12 mouse cellular contexts compared by ENCODE assay signal in the genomic region with DNA sequence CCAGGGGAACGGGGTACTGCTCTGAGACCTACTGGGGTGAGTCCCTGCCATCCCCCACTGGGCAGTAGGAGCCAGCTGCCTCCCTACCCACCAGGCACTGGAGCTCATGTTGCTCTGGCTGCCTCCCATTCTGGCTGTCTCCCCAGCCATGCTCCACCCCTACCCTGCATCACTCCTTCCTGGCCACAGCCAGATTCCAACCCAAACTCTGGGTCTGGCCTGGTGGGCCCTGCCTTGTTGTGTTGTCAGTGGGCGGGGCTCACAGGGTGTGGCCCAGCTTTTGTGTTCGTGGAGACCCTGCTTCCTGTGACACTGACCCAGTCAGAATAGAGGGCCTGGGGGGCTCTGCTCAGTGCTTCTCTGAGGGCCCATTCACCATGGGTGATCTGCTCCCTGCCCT. TPM values are rescaled to one million over a fixed set of nuclear protein-coding genes. Genes with fewer than 3 reads are reported as not detected.
A peak's percentile ranks its signal among the peaks of the same experiment; 100 is the strongest.
DNase-seq lines count a peak whose midpoint lies in the region; ATAC-seq lines count a peak whose summit lies in the region.
"Had no signal": no experiment of that assay in that cellular context is flagged by ENCODE, and none has a peak within 500 bp of the region (broad histone marks: within the 10 kb centered on the region; RNA-seq: fewer than 3 reads in every experiment).

No protein-coding gene starts in this region.

- WGBS in heart, embryonic 14.5 days = 61% methylated on average over 3 of the region's 3 CpGs
- WGBS in heart, embryonic 10.5 days = 65% methylated on average over 3 of the region's 3 CpGs
- 77% methylated on average over 3 of the region's 3 CpGs for whole genome bisulfite sequencing in midbrain, embryonic 15.5 days

- 0 out of 2 replicates have a peak, but pooled peaks have one; percentile 29 for ATAC-seq in heart, embryonic 14.5 days (ENCODE audit: insufficient number of reproducible peaks, insufficient read depth, low FRiP score, low read depth)
- ATAC-seq in midbrain, embryonic 15.5 days (replicated peaks) = no peak
- ATAC-seq: hindbrain, embryonic 16.5 days had no signal

- no peaks in the 10 kb centered on the region for H3K27me3 ChIP-seq in heart, embryonic 14.5 days (ENCODE audit: control insufficient read depth, insufficient read depth, low read length)
- no peaks in the 10 kb centered on the region for H3K27me3 ChIP-seq in heart, embryonic 10.5 days (ENCODE audit: insufficient read depth, poor library complexity, severe bottlenecking)
- H3K27me3 ChIP-seq in midbrain, embryonic 15.5 days (replicated peaks) = no peaks in the 10 kb centered on the region

- H3K9ac ChIP-seq in heart, embryonic 14.5 days (ENCODE audit: low read length) = no peak overlapping the region
- no peak overlapping the region for H3K9ac ChIP-seq in midbrain, embryonic 15.5 days

- H3K36me3 ChIP-seq in heart, embryonic 14.5 days (ENCODE audit: control insufficient read depth, insufficient read depth, low read length) = peaks cover 90% of the 10 kb centered on the region
- peaks cover 95% of the 10 kb centered on the region for H3K36me3 ChIP-seq in heart, embryonic 10.5 days
- peaks cover 56% of the 10 kb centered on the region for H3K36me3 ChIP-seq in midbrain, embryonic 15.5 days (replicated peaks)

- intact Hi-C loops in heart, postnatal 10 days (cut with DNase I) = no loop called here

- H3K4me1 ChIP-seq in heart, embryonic 14.5 days (ENCODE audit: control insufficient read depth in 2 of 2, insufficient read depth in 2 of 2, low read length in 2 of 2) = peaks cover 3 to 23% of the 10 kb centered on the region in 2 experiments
- peaks cover 33% of the 10 kb centered on the region for H3K4me1 ChIP-seq in heart, embryonic 10.5 days
- peaks cover 25% of the 10 kb centered on the region for H3K4me1 ChIP-seq in midbrain, embryonic 15.5 days

- H3K27ac ChIP-seq in heart, embryonic 14.5 days (replicated peaks in 1 of 2; ENCODE audit: control insufficient read depth in 1 of 2, insufficient read depth in 1 of 2, low read depth in 2 of 2, low read length in 2 of 2) = no peak overlapping the region
- no peak overlapping the region for H3K27ac ChIP-seq in heart, embryonic 10.5 days
- no peak overlapping the region for H3K27ac ChIP-seq in midbrain, embryonic 15.5 days

- DNase-seq in adrenal gland, postnatal 14 days = peak; percentile 32
- DNase-seq in adrenal gland, adult 2 months = no peak
- DNase-seq in heart, embryonic 10.5 days (ENCODE audit: low spot score) = no peak
- peak; percentile 87 for DNase-seq in ES-CJ7 (ENCODE audit: low read depth, low spot score)
- DNase-seq in heart, postnatal 10 days = peak; percentile 60 to 69
- DNase-seq in left cerebral cortex, adult 18-20 months (ENCODE audit: low spot score in 2 of 2) = no peak

- no peaks in the 10 kb centered on the region for H3K9me3 ChIP-seq in heart, embryonic 14.5 days (ENCODE audit: control insufficient read depth, low read length)
- no peaks in the 10 kb centered on the region for H3K9me3 ChIP-seq in heart, embryonic 10.5 days
- H3K9me3 ChIP-seq in midbrain, embryonic 15.5 days = no peaks in the 10 kb centered on the region

- no peak overlapping the region for H3K4me3 ChIP-seq in heart, embryonic 14.5 days (ENCODE audit: control insufficient read depth in 1 of 2, insufficient read depth in 1 of 2, low read depth in 1 of 2, low read length in 2 of 2)
- H3K4me3 ChIP-seq in heart, embryonic 10.5 days = no peak overlapping the region
- no peak overlapping the region for H3K4me3 ChIP-seq in midbrain, embryonic 15.5 days

- H3K4me2 ChIP-seq in heart, embryonic 14.5 days (ENCODE audit: low read length) = no peak overlapping the region
- no peak overlapping the region for H3K4me2 ChIP-seq in midbrain, embryonic 15.5 days
- H3K4me2 ChIP-seq: midbrain, embryonic 11.5 days had no signal

RNA-seq across cellular contexts. Expression of a gene that starts 10.1 kb away (rescaled TPM):
- total RNA-seq in adrenal gland, postnatal 14 days (2021) = 49.5 and 53.0 TPM in 2 replicates
- 10 to 100 TPM; 42.1 to 48.8 TPM for total RNA-seq in adrenal gland, adult 2 months (2021)
- 69.5 and 72.1 TPM in 2 replicates for polyA plus RNA-seq in adrenal gland, adult 2 months (2012; rRNA removed)
- 13.6 and 15.2 TPM in 2 replicates for polyA plus RNA-seq in heart, embryonic 14.5 days (2014; fragmentation: Nextera tagmentation; extraction: Ambion mirVana)
- 9.0 and 11.9 TPM in 2 replicates for polyA plus RNA-seq in heart, embryonic 10.5 days (2016; fragmentation: Nextera tagmentation; extraction: Ambion mirVana)
- total RNA-seq in heart, postnatal 10 days (2021) = 10 to 100 TPM; 64.5 to 65.1 TPM
- 17.9 and 19.0 TPM in 2 replicates for polyA plus RNA-seq in midbrain, embryonic 15.5 days (2015; fragmentation: Nextera tagmentation; extraction: Ambion mirVana)
- total RNA-seq in left cerebral cortex, adult 18-20 months (2021) = 100 to 1,000 TPM; 282 to 319 TPM

RNA-seq across cellular contexts. Expression of a gene that starts 11.4 kb away (rescaled TPM):
- total RNA-seq in adrenal gland, postnatal 14 days (2021) = 24.3 and 26.9 TPM in 2 replicates
- total RNA-seq in adrenal gland, adult 2 months (2021) = 10 to 100 TPM; 12.1 to 29.9 TPM
- polyA plus RNA-seq in adrenal gland, adult 2 months (2012; rRNA removed) = 28.7 and 38.9 TPM in 2 replicates
- 1.6 and 1.8 TPM in 2 replicates for polyA plus RNA-seq in heart, embryonic 14.5 days (2014; fragmentation: Nextera tagmentation; extraction: Ambion mirVana)
- polyA plus RNA-seq in heart, embryonic 10.5 days (2016; fragmentation: Nextera tagmentation; extraction: Ambion mirVana) = 1.6 and 1.9 TPM in 2 replicates
- 1 to 10 TPM; 1.7 to 4.5 TPM for total RNA-seq in heart, postnatal 10 days (2021)
- 2.2 and 2.6 TPM in 2 replicates for polyA plus RNA-seq in midbrain, embryonic 15.5 days (2015; fragmentation: Nextera tagmentation; extraction: Ambion mirVana)
- 1 to 10 TPM in 1 of 2 experiments, under 1 TPM in 1; 0.77 to 1.3 TPM for total RNA-seq in left cerebral cortex, adult 18-20 months (2021)

RNA-seq across cellular contexts. Expression of a gene that starts 12.3 kb away (rescaled TPM):
- total RNA-seq in adrenal gland, postnatal 14 days (2021) = 9.6 and 12.5 TPM in 2 replicates
- 10 to 100 TPM in 1 of 2 experiments, 1 to 10 TPM in 1; 6.3 to 15.6 TPM for total RNA-seq in adrenal gland, adult 2 months (2021)
- polyA plus RNA-seq in adrenal gland, adult 2 months (2012; rRNA removed) = 31.1 and 37.1 TPM in 2 replicates
- polyA plus RNA-seq in heart, embryonic 14.5 days (2014; fragmentation: Nextera tagmentation; extraction: Ambion mirVana) = 28.7 and 30.0 TPM in 2 replicates
- polyA plus RNA-seq in heart, embryonic 10.5 days (2016; fragmentation: Nextera tagmentation; extraction: Ambion mirVana) = 25.2 and 30.2 TPM in 2 replicates
- 10 to 100 TPM; 11.8 to 12.9 TPM for total RNA-seq in heart, postnatal 10 days (2021)
- polyA plus RNA-seq in midbrain, embryonic 15.5 days (2015; fragmentation: Nextera tagmentation; extraction: Ambion mirVana) = 12.7 and 16.7 TPM in 2 replicates
- total RNA-seq in left cerebral cortex, adult 18-20 months (2021) = 1 to 10 TPM; 4.1 to 4.5 TPM

RNA-seq across cellular contexts. Expression of a gene that starts 14.0 kb away (rescaled TPM):
- 8.2 and 10.4 TPM in 2 replicates for total RNA-seq in adrenal gland, postnatal 14 days (2021)
- 1 to 10 TPM; 6.0 to 7.3 TPM for total RNA-seq in adrenal gland, adult 2 months (2021)
- 24.7 and 27.8 TPM in 2 replicates for polyA plus RNA-seq in adrenal gland, adult 2 months (2012; rRNA removed)
- 5.1 and 5.2 TPM in 2 replicates for polyA plus RNA-seq in heart, embryonic 14.5 days (2014; fragmentation: Nextera tagmentation; extraction: Ambion mirVana)
- polyA plus RNA-seq in heart, embryonic 10.5 days (2016; fragmentation: Nextera tagmentation; extraction: Ambion mirVana) = 2.5 and 3.5 TPM in 2 replicates
- 10 to 100 TPM; 12.8 to 15.0 TPM for total RNA-seq in heart, postnatal 10 days (2021)
- polyA plus RNA-seq in midbrain, embryonic 15.5 days (2015; fragmentation: Nextera tagmentation; extraction: Ambion mirVana) = 46.1 and 46.2 TPM in 2 replicates
- total RNA-seq in left cerebral cortex, adult 18-20 months (2021) = 10 to 100 TPM; 80.5 to 82.5 TPM

RNA-seq across cellular contexts. Expression of a gene that starts 15.5 kb away (rescaled TPM):
- not detected in 2 replicates for total RNA-seq in adrenal gland, postnatal 14 days (2021)
- not detected for total RNA-seq in adrenal gland, adult 2 months (2021)
- polyA plus RNA-seq in adrenal gland, adult 2 months (2012; rRNA removed) = 0.08 TPM in 1 of 2 replicates, not detected in the other
- not detected in 2 replicates for polyA plus RNA-seq in heart, embryonic 14.5 days (2014; fragmentation: Nextera tagmentation; extraction: Ambion mirVana)
- 0.11 TPM in 1 of 2 replicates, not detected in the other for polyA plus RNA-seq in heart, embryonic 10.5 days (2016; fragmentation: Nextera tagmentation; extraction: Ambion mirVana)
- not detected for total RNA-seq in heart, postnatal 10 days (2021)
- polyA plus RNA-seq in midbrain, embryonic 15.5 days (2015; fragmentation: Nextera tagmentation; extraction: Ambion mirVana) = not detected in 2 replicates
- total RNA-seq in left cerebral cortex, adult 18-20 months (2021) = not detected
- total RNA-seq: layer of hippocampus, adult 18-20 months; liver, adult 2 months had no signal
- polyA plus RNA-seq: liver, adult 2 months had no signal

Comparison
In these comparisons a context has a peak if more than half of its experiments do, and no peak if none do; other contexts are left out.
1. DNase-seq: peak in adrenal gland, postnatal 14 days (single experiment), ES-CJ7 (single experiment) and heart, postnatal 10 days (2 of 2); none in adrenal gland, adult 2 months (single experiment), heart, embryonic 10.5 days (single experiment) and left cerebral cortex, adult 18-20 months (0 of 2).